Mouse (Mus musculus): ENCODE results near the gene Opa3.

- TF ChIP-seq CTCF (IDR thresholded peaks at IDR 0.05; ENCODE audit: low read depth, low read length), result no peak
- TF ChIP-seq TAL1 (conservative IDR thresholded peaks at IDR 0.05; ENCODE audit: low read depth, low read length), result no peak
- TF ChIP-seq GATA1 (IDR thresholded peaks at IDR 0.05; ENCODE audit: borderline replicate concordance, low read length), result no peak
- no peak for TF ChIP-seq POLR2AphosphoS5 (IDR thresholded peaks at IDR 0.05; ENCODE audit: insufficient replicate concordance, low read depth, low read length)
- no peak for TF ChIP-seq GATA2 (IDR thresholded peaks at IDR 0.05; ENCODE audit: borderline replicate concordance, low read depth, low read length)
These were observed 30.2 kb downstream of the Opa3 start for GRCm38 (mm10) chr7:19258336-19258735.
